Mouse (Mus musculus) Patski (cell line): Measurements from ENCODE around the gene Plekhm2. TPM values are rescaled to one million over a fixed set of nuclear protein-coding genes. Genes with fewer than 3 reads are reported as not detected.

Experiments used
- ATAC-seq: fragments of 100-300 bp; one replicate; pipeline ENCODE4 v1.8.0; 2021
- CTCF ChIA-PET: fragments of 350-600 bp; sonication (Branson Sonifier 250); formaldehyde crosslinking; loops from one replicate; lab custom pipeline; 2022; ENCODE audit warnings: inconsistent platforms; lab: Charles Lee
- POLR2A ChIA-PET: fragments of 350-600 bp; sonication (Branson Sonifier 250); formaldehyde crosslinking; loops from one replicate; lab custom pipeline; 2022; ENCODE audit warnings: antibody characterized with exemption, inconsistent platforms; lab: Charles Lee
- DNase-seq: peaks from one replicate; pipeline ENCODE4 v3.0.0-alpha.2; 2011; ENCODE audit warnings: low read depth, low spot score
- H3K27me3 ChIP-seq: fragments of 371-371 bp; one replicate; pipeline ENCODE4 v1.5.1; 2021
- CTCF ChIP-seq: fragments of 100-300 bp; IDR thresholded peaks from one replicate; pipeline ENCODE4 v1.5.1; 2021
- in situ Hi-C: fragments of 300-500 bp; cut with MboI; formaldehyde crosslinking; loops from 3 replicates; pipeline ENCODE4 v1.11.1; 2018; ENCODE audit warnings: low pct_unique_long_range_greater_than_20kb, mixed read lengths
- polyA plus RNA-seq: library from polyadenylated mRNA; unstranded; gene quantifications from one replicate; pipeline ENCODE4 v1.2.3, GENCODE M21; 2021

The Plekhm2 gene
- polyA plus RNA-seq, 1 experiment from 2014 or later: 37.0 TPM

- in situ Hi-C loops: no loop called here
- no peak for DNase-seq
These were observed 58.8 kb downstream of the Plekhm2 start, which contains the start of gene Fblim1 for GRCm38 (mm10) chr4:141605861-141606260. Gene Fblim1, minus strand, starts transcription at chr4:141606096.

GRCm38 (mm10) chr4:141605421-141605820 lies 59.3 kb downstream of the Plekhm2 start:
- DNase-seq (no peak), ATAC-seq (no peak)
- in situ Hi-C loops: no loop called here
- ChIA-PET CTCF (no interaction called here), POLR2A (no interaction called here)
- TF ChIP-seq CTCF: no peak
- H3K27me3 ChIP-seq: no peaks in the 10 kb centered on the region

More at GRCm38 (mm10) chr4:141605861-141606260, 58.8 kb downstream of the Plekhm2 start, which contains the start of gene Fblim1:
- ChIA-PET CTCF (interaction anchor here (0.9 kb wide), 1 partner anchor 14 kb away, joined by 3 read pairs; no protein-coding TSS in a partner anchor), POLR2A (no interaction called here)
- no peak for TF ChIP-seq CTCF
- no peak for ATAC-seq
- H3K27me3 ChIP-seq: no peaks in the 10 kb centered on the region

- no peak for TF ChIP-seq CTCF
- DNase-seq (peak; percentile 72), ATAC-seq (peak; percentile 28)
- in situ Hi-C loops: no loop called here
- H3K27me3 ChIP-seq: no peaks in the 10 kb centered on the region
- ChIA-PET POLR2A (interaction anchor here (0.5 kb wide), 1 partner anchor 17 kb away, joined by 4 read pairs; no protein-coding TSS in a partner anchor), CTCF (no interaction called here)
These were observed 60.2 kb downstream of the Plekhm2 start for GRCm38 (mm10) chr4:141604493-141604892.

- CTCF ChIA-PET: no interaction called here
- TF ChIP-seq CTCF: no peak
- peak; percentile 13 for ATAC-seq
- in situ Hi-C loops: no loop called here
- H3K27me3 ChIP-seq: no peaks in the 10 kb centered on the region
- DNase-seq: no peak
- POLR2A ChIA-PET: interaction anchor here (0.5 kb wide), 1 partner anchor 18 kb away, joined by 4 read pairs; no protein-coding TSS in a partner anchor
These were observed 60.8 kb downstream of the Plekhm2 start for GRCm38 (mm10) chr4:141603921-141604320.

- no peak for TF ChIP-seq CTCF
- DNase-seq (no peak), ATAC-seq (no peak)
- POLR2A ChIA-PET: interaction anchor here (0.5 kb wide), 1 partner anchor 56 kb away, joined by 3 read pairs; no protein-coding TSS in a partner anchor
- CTCF ChIA-PET: no interaction called here
- in situ Hi-C loops: no loop called here
- H3K27me3 ChIP-seq: no peaks in the 10 kb centered on the region
These were observed 62.0 kb downstream of the Plekhm2 start for GRCm38 (mm10) chr4:141602523-141603223.

- POLR2A ChIA-PET: no interaction called here
- TF ChIP-seq CTCF: no peak
These were observed 63.4 kb downstream of the Plekhm2 start for GRCm38 (mm10) chr4:141601148-141601862.

GRCm38 (mm10) chr4:141600364-141600763 lies 64.3 kb downstream of the Plekhm2 start:
- no peak for DNase-seq
- POLR2A ChIA-PET: no interaction called here
- H3K27me3 ChIP-seq: no peaks in the 10 kb centered on the region
- CTCF ChIA-PET: no interaction called here
- no peak for TF ChIP-seq CTCF
- ATAC-seq: no peak
- in situ Hi-C loops: no loop called here

More at GRCm38 (mm10) chr4:141601148-141601862, 63.4 kb downstream of the Plekhm2 start:
- DNase-seq (no peak), ATAC-seq (no peak)
- no peaks in the 10 kb centered on the region for H3K27me3 ChIP-seq
- CTCF ChIA-PET: interaction anchor here (0.8 kb wide), 1 partner anchor 18 kb away, joined by 3 read pairs; no protein-coding TSS in a partner anchor
- in situ Hi-C loops: no loop called here

GRCm38 (mm10) chr4:141599251-141600141 lies 65.2 kb downstream of the Plekhm2 start:
- DNase-seq (no peak), ATAC-seq (peak; percentile 7)
- in situ Hi-C loops: no loop called here
- POLR2A ChIA-PET: interaction anchor here (0.9 kb wide), 1 partner anchor 9 kb away, joined by 3 read pairs; no protein-coding TSS in a partner anchor
- no peaks in the 10 kb centered on the region for H3K27me3 ChIP-seq
- CTCF ChIA-PET: no interaction called here
- TF ChIP-seq CTCF: no peak

GRCm38 (mm10) chr4:141598894-141599250 lies 65.8 kb downstream of the Plekhm2 start:
- DNase-seq: no peak
- TF ChIP-seq CTCF: no peak
- ChIA-PET POLR2A (interaction anchor here (0.9 kb wide), 1 partner anchor 8 kb away, joined by 3 read pairs; no protein-coding TSS in a partner anchor), CTCF (no interaction called here)
- H3K27me3 ChIP-seq: no peaks in the 10 kb centered on the region
- peak; percentile 34 for ATAC-seq
- in situ Hi-C loops: no loop called here
